Mouse (Mus musculus): ENCODE measurements around the gene Enoph1.

- no peak for TF ChIP-seq EP300 (IDR thresholded peaks at IDR 0.05)
- TF ChIP-seq CTCF (IDR thresholded peaks at IDR 0.05) = no peak
These were observed 39.3 kb upstream of the Enoph1 start for GRCm38 (mm10) chr5:100000500-100000899.
